Mouse (Mus musculus) lung, postnatal 0 days (tissue): ENCODE measurements around the gene Cstf2.

ENCODE experiments used
- CTCF ChIP-seq: IDR thresholded peaks from 2 replicates; pipeline ENCODE4 v1.5.1; 2016; ENCODE audit warnings: antibody characterized with exemption, mild to moderate bottlenecking
- EP300 ChIP-seq: IDR thresholded peaks from 2 replicates; pipeline ENCODE4 v1.6.1; 2016; ENCODE audit warnings: antibody characterized with exemption, mild to moderate bottlenecking, control low read depth

- TF ChIP-seq CTCF (no peak), EP300 (no peak)
Measured at GRCm38 (mm10) chrX:134128549-134128948, 69.6 kb downstream of the Cstf2 start.
